Mouse (Mus musculus): Measurements from ENCODE around the gene Wdr76.

Wdr76 gene

DNA sequence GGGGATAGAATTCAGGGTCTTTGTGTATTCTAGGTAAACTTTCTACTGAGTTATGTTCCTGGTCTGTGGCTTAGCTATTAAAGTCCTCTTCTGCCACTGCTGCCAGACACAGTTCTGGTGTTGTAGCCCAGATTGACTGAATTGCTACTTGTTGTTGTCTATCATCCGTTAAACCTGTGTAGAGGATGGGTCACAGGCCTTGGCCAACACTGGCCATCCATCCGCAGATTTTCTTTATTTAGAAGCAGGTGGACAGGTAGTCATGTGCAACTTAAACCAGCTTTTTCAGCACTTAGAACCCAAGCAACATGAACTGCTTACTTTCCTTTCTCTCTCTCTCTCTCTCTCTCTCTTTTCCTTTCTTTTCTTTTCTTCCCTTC lies 1.4 kb downstream of the Wdr76 start:
- POLR2A ChIA-PET = interaction anchor here in 3 of 4 experiments (0.6 to 5.9 kb wide), 11 partner anchors 15 to 92 kb away, joined by 3 to 64 read pairs (median 3); partner anchors contain the start of genes Serf2 (in 2 of the 3) and Mfap1b (in 1 of the 3)
- CTCF ChIA-PET = interaction anchor here in 1 of 4 experiments (1.2 kb wide), 1 partner anchor 25 kb away, joined by 3 read pairs; no protein-coding TSS in a partner anchor

DNA sequence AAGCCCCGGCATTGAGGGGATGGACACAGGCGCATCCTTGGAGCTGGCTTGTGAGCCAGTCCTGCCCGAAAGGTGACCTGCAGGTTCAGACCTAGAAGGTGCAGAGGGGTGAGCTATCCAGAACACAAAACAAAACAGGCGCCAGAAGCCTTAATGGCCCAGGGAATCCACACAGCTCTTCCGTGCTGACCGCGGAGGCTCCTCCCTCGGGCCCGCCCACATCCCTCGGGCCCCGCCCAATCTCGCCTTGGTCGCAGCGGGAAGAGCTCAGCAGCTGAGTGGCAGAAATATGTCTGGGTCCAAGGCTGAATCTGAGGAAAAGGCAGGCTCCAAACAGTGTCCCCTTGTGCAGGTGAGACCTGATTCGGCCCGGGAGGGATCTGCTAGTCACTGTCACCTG lies 3.1 kb downstream of the Wdr76 start:
- ChIA-PET POLR2A (interaction anchor here in 3 of 4 experiments (0.5 to 6.4 kb wide), 44 partner anchors 8 to 609 kb away, joined by 3 to 81 read pairs (median 4); partner anchors contain the start of genes Serf2 (in 3 of the 3), Catsper2 (in 2 of the 3), Pdia3 (in 2 of the 3) and Casc4 (in 1 of the 3)), CTCF (interaction anchor here in 3 of 4 experiments (0.7 to 1.1 kb wide), 4 partner anchors 12 to 307 kb away, joined by 3 to 6 read pairs (median 4); no protein-coding TSS in a partner anchor)

DNA sequence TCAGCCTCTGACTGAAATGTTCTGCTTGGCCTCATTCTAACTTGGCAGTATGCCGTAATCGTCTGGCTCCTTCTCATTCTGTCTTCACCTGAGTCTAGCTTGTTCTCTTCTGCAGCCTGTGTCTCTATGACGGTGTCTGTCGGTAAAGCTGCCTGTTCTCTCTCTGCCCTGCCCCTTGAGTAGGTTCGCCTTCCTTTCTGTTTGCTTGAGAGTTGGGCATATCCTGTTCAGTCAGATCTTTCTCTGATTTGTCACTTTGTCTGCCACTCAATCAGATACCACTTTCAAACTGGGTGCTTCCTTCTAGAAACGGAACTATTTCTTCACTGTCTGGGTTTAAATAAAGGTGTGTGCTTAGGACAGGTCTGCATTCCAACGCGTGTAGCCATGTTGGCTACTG lies 4.9 kb downstream of the Wdr76 start:
- POLR2A ChIA-PET = interaction anchor here in 3 of 4 experiments (0.7 to 6.4 kb wide), 12 partner anchors 8 to 997 kb away, joined by 3 to 81 read pairs (median 4); partner anchors contain the start of genes Catsper2 (in 1 of the 3), Mfap1b (in 1 of the 3), Pdia3 (in 1 of the 3) and Serf2 (in 1 of the 3)
- CTCF ChIA-PET = interaction anchor here in 1 of 4 experiments (0.6 kb wide), 2 partner anchors 12 to 559 kb away, joined by 4 read pairs; no protein-coding TSS in a partner anchor

DNA sequence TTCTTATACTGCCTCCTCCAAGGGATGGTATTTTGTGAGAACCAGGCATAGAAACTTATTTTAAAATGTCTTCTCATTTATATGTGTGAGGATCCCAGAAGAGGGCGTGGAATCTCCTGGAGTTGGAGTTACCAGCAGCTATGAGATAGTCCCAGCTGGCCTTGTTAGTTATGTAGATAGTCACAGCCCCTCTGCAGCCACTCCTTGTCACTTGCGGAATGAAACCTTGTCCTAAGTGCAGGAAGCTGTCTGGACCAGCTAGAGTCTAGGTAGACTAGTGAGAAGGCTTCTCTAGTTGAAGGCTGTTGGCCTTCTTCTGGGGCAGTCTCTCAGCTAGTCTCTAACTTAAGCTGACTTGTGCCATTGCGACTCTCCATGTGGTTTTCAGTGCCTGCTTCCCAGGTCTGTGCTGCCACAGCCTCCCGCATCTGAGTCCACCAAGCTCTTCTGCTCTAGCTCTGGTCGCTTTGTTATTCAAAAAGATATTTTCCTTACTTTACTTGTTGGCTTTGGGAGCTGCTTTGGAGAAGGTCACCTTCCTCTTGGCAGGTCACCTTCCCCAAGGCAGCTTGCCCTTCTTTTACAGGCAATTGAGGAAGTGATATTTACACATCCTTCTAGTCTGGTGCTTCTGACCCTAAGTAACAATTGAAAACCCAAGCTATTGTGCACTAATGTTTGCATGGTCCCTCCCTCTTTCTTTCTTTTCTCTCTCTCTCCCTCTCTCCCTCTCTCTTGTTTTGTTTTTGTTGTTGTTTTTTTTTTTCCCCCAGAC lies 6.7 kb downstream of the Wdr76 start:
- CTCF ChIA-PET = interaction anchor here in 1 of 4 experiments (0.9 kb wide), 1 partner anchor 9 kb away, joined by 3 read pairs; no protein-coding TSS in a partner anchor
- POLR2A ChIA-PET = interaction anchor here (0.6 to 6.4 kb wide), 29 partner anchors 9 to 1425 kb away, joined by 3 to 81 read pairs (median 4); partner anchors contain the start of genes Serf2 (in 2 of the 4), Catsper2 (in 1 of the 4), Ctdspl2 (in 1 of the 4) and Lcmt2 (in 1 of the 4)

DNA sequence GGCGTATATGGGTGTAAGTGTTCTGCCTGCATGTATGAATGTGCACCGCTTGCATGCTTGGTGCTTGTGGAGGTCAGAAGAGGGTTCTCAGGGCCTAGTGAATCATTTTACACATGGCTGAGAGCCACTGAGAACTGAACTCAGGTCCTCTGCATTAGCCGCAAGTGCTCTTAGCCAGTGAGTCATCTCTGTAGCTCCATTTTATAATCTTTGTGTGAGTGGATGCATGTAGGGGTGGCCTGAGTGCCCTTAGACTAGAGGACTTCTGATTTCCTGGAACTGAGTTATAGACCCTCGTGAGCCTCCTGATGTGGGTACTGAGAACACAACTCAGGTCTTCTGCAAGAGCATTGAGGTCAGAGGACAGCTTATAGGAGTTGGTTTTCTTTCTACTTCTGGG lies 7.7 kb downstream of the Wdr76 start:
- CTCF ChIA-PET = no interaction called here
- POLR2A ChIA-PET = interaction anchor here in 3 of 4 experiments (0.6 to 6.4 kb wide), 16 partner anchors 8 to 342 kb away, joined by 3 to 81 read pairs (median 4); partner anchors contain the start of genes Serf2 (in 3 of the 3), Catsper2 (in 1 of the 3) and Pdia3 (in 1 of the 3)

DNA sequence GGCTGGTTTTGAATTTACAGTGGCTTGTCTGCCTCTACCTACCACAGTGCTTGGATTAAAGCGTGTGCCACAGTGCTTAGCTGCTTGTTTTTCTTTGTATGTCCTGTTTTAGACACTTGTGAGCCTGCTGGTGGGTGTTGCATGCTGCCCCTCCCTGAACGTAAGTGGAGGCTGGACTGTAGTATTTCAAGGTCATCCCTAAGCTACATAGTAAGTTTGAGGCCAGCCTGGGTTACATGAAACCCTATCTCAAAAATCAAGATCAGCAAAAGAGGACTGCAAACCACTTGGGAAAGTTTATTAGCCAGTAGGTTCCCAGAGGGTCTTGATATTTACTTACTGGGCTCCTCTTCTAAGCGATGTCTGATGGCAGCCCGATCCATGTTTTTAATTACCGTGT lies 11.6 kb downstream of the Wdr76 start:
- POLR2A ChIA-PET = interaction anchor here in 3 of 4 experiments (0.7 to 1.6 kb wide), 7 partner anchors 9 to 1176 kb away, joined by 3 to 13 read pairs (median 3); partner anchors contain the start of genes Mfap1a (in 1 of the 3), Mfap1b (in 1 of the 3) and Wdr76 (in 1 of the 3)
- CTCF ChIA-PET = interaction anchor here in 1 of 4 experiments (0.6 kb wide), 1 partner anchor 22 kb away, joined by 3 read pairs; no protein-coding TSS in a partner anchor

DNA sequence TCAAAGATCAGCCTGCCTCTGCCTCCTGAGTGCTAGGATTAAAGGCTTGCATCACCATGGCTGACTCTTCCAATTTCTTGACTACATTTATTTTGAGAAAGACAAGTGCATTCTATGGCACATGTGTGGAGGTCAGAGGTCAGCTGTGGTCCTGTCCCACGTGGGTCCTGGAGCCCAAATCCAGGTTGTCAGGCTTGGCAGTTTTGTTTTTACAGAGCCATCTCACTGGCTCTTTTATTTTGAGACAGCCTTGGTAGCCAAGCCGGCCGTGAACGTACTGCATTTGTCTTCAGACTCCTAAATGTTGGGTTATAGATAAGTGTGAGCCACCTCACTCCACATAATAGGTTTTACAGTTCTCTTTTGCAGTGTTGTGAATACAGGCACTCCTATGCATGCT lies 12.2 kb downstream of the Wdr76 start:
- ChIA-PET POLR2A (interaction anchor here in 3 of 4 experiments (0.6 to 1.6 kb wide), 10 partner anchors 10 to 1176 kb away, joined by 3 to 18 read pairs (median 3); partner anchors contain the start of genes Mfap1a (in 1 of the 3), Mfap1b (in 1 of the 3) and Wdr76 (in 1 of the 3)), CTCF (interaction anchor here in 1 of 4 experiments (1.1 kb wide), 1 partner anchor 42 kb away, joined by 10 read pairs; no protein-coding TSS in a partner anchor)

DNA sequence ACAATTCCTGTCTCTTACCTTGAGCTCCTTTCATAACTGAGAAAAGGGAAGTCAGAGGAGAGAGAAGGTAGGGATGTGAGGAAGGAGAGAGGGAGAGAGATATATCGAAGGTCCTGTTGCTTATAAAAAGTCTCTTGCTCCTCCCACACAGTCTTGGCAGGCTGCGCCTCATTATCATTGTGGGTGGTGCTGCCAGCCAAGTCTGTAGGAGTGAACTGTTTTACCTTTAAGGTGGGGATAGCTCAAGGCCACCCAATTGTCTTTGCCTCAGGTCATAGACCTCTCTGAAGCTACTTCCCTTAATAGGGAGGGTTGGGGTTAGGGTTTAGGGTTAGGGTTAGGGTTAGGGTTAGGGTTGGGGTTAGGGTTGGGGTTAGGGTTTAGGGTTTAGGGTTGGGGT lies 15.5 kb downstream of the Wdr76 start:
- POLR2A ChIA-PET = interaction anchor here in 3 of 4 experiments (0.5 to 5.6 kb wide), 23 partner anchors 8 to 524 kb away, joined by 3 to 81 read pairs (median 5); partner anchors contain the start of genes Serf2 (in 2 of the 3), Catsper2 (in 1 of the 3), Mfap1a (in 1 of the 3) and Pdia3 (in 1 of the 3)

DNA sequence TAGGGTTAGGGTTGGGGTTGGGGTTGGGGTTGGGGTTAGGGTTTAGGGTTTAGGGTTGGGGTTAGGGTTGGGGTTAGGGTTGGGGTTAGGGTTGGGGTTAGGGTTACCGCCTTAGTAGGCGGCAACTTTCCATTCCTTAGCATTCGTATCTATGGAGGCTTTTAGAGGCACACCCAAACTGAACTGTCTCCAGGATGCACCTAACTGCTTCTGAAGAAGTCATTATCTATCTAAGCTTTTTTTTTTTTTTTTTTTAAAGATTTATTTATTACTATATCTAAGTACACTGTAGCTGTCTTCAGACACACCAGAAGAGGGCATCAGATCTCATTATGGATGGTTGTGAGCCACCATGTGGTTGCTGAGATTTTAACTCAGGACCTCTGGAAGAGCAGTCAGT lies 16.3 kb downstream of the Wdr76 start:
- POLR2A ChIA-PET = interaction anchor here (0.6 to 5.6 kb wide), 17 partner anchors 9 to 434 kb away, joined by 3 to 81 read pairs (median 4); partner anchors contain the start of genes Catsper2 (in 1 of the 4), Hypk (in 1 of the 4), Mfap1a (in 1 of the 4) and Pdia3 (in 1 of the 4)
- CTCF ChIA-PET = interaction anchor here in 2 of 4 experiments (0.6 to 1.3 kb wide), 2 partner anchors 11 to 88 kb away, joined by 3 to 4 read pairs; no protein-coding TSS in a partner anchor

More for the DNA sequence above, 15.5 kb downstream of the Wdr76 start:
- CTCF ChIA-PET = interaction anchor here in 1 of 4 experiments (1.0 to 1.3 kb wide), 4 partner anchors 9 to 87 kb away, joined by 3 to 6 read pairs (median 3); no protein-coding TSS in a partner anchor

DNA sequence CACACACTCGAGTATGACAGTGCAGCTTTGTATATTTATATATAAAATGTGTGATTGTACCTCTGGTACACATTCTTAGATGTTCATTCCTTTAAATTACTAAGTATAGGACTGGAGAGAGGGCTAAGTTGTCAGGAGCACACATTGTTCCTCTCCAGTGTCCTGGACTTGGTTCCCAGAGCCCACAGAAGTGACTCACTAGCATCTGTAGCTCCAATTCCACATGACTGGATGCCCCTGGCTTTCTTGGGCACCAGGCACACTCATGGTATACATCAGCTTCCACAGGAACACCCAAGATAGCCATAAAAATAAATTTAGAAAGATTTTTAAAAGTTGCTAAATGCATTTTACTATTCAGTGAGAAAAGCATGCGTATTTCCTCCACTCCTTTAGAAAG lies 18.5 kb downstream of the Wdr76 start:
- POLR2A ChIA-PET = interaction anchor here (0.8 to 5.6 kb wide), 5 partner anchors 10 to 16 kb away, joined by 3 to 81 read pairs (median 3); partner anchors contain the start of genes Mfap1a (in 1 of the 4) and Wdr76 (in 1 of the 4)
- CTCF ChIA-PET = no interaction called here

DNA sequence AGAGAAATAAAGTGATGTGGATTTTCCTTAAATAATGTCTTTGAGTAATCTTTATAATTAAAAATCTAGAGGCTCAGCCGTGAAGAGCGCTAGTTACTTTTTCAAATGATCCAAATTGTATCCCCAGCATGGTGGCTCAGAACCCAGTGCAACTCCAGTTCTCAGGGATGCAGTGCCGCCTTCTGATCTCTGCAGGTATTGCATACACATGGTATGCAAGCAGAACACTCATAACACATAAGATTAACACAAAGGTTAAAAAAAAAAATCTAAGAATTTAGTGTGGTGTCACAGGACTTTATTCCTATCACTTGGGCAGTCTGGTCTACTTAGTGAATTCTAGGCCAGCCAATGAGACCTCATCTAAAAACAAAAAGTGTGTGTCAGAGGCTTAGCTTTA lies 38.3 kb downstream of the Wdr76 start:
- ChIA-PET CTCF (interaction anchor here in 2 of 4 experiments (0.6 to 1.6 kb wide), 2 partner anchors 12 to 21 kb away, joined by 3 to 5 read pairs; no protein-coding TSS in a partner anchor), POLR2A (interaction anchor here in 3 of 4 experiments (0.6 to 2.3 kb wide), 3 partner anchors 12 to 281 kb away, joined by 3 to 6 read pairs (median 4); no protein-coding TSS in a partner anchor)

DNA sequence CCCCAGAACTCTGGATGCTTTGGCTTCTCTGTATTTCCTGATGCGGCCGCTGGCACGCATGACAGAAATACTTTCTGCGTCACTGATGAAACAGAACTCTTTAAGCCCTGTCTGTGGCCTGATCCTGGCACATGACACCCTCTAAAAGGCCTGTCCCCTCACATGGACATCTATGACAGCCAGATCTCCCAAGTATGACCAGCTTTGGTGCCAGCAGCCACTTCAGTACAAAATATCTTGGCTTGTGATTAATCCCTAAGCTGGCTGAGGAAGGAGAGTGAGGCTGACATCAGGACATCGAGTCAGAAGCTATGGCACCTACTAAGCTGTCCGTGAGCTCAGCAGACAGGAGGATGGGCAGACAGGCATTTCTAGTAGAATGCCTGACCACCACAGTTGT lies 43.1 kb downstream of the Wdr76 start:
- CTCF ChIA-PET = no interaction called here
- POLR2A ChIA-PET = interaction anchor here in 1 of 4 experiments (1.6 kb wide), 1 partner anchor 92 kb away, joined by 4 read pairs; no protein-coding TSS in a partner anchor

DNA sequence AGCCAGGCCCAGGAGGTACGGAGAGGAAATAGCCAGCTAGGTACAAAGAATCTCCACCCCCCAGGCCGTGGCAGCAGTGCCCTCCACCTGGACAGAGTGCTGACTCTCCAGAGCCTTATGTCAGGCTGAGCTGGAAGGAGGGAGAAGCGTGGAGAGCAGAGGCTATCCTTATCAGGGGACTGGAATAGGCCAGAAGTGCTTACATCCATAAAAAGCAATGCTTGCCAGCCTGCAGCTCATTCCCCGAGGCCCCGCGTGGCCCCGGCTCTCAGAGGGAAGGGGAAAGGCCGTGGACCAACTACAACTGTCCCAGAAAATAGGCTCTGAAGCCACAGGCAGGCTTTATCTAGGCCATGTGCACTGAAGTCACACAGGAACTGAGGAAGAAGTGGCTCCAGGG lies 44.7 kb downstream of the Wdr76 start:
- ChIA-PET CTCF (interaction anchor here in 1 of 4 experiments (0.7 kb wide), 1 partner anchor 1137 kb away, joined by 3 read pairs; no protein-coding TSS in a partner anchor), POLR2A (interaction anchor here in 3 of 4 experiments (0.6 to 2.2 kb wide), 7 partner anchors 8 to 123 kb away, joined by 3 to 6 read pairs (median 3); no protein-coding TSS in a partner anchor)

DNA sequence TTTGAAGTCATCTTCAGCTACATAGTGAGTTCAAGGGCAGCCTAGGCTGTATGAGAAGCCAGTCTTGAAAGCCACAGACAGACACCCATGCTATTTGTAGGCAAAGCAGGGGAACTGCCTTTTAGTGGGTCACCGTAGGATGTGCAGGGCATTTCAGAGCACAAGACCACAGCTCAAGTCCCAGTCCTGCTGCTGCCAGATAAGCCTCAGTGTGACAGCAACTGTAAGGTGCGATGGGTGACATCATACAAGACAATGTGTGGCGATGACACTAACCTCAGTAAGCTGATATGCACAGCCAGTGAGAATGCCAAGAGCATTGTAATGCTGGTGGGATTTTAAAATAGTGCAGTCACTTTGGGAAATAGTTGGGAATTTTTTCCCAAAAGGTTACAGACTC lies 56.6 kb downstream of the Wdr76 start:
- POLR2A ChIA-PET = no interaction called here
- CTCF ChIA-PET = no interaction called here

DNA sequence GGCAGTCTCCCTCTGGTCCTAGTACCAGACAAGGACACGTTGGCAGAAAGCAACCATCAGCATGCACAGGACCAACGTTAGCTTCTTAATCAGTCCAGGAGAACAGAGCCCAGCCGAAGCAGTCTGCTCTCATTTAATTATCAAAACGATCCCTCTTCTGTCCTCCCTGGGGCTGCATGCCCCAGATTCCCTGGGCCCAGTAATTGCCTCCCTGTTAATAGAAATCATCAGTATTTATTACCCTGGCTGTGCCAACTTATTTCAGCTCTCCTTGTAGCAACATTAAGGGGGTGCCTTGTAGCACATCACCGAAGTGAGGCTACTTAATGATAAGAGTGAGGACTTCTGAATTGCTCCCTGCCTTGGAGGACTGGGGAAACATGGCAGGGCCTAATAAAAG lies 59.4 kb downstream of the Wdr76 start:
- ChIA-PET CTCF (no interaction called here), POLR2A (interaction anchor here in 2 of 4 experiments (0.7 to 1.8 kb wide), 6 partner anchors 8 to 262 kb away, joined by 3 to 4 read pairs (median 3); no protein-coding TSS in a partner anchor)

DNA sequence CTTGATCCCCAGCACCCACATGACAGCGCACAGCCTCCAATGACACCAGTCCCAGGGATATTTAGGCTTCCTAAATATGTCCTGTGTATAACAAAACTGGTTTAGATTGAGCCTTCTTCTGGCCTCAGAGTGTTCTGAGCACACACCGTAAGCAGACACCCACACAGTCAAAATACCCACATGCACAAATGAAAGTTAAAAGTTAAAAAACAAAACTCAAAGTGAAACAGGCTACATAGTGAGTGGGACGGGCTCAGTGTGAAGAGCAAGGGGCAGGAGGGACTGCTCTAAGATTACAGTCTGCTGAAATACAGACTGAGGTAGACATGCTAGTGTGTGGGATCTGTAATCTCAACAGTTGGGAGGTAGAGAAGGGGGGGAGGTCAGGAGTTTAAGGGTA lies 63.5 kb downstream of the Wdr76 start:
- CTCF ChIA-PET = interaction anchor here in 1 of 4 experiments (0.5 kb wide), 1 partner anchor 395 kb away, joined by 3 read pairs; no protein-coding TSS in a partner anchor
- POLR2A ChIA-PET = no interaction called here

DNA sequence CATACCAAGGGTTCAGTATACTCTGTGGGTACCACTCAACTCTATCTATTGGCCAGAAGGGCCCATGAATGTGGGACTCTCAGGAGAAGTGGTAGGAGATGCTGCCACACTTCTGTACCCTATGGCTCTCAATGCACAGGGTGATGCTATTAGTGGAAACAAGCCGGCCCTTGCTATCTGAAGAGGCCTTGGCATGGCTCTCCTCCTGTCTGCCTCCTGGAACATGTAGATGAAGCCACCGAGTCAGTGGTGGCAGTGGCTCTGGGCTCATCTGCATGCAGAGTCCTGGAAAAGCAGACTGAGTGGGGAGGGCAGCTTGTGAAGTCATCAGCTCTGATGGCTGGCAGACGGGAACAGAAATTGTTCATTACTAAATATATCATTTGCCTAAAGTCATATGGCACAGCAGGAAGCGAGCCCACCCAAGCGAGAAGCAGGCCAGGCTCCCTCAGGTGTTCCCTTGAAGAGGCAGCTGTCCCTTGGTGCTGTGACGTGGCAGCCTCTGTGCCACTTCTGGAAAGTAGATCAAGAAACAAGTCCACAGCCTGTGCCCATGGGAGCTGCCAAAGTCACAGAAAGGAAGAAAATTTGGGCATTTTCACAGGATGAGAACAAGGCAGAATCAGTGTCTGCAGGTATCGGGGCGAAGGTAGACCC lies 64.6 kb downstream of the Wdr76 start:
- ChIA-PET POLR2A (interaction anchor here in 3 of 4 experiments (1.0 to 1.5 kb wide), 4 partner anchors 17 to 296 kb away, joined by 3 to 4 read pairs (median 3); partner anchors contain the start of gene Casc4 (in 1 of the 3)), CTCF (interaction anchor here in 3 of 4 experiments (0.6 to 1.4 kb wide), 7 partner anchors 16 to 235 kb away, joined by 3 to 8 read pairs (median 4); partner anchors contain the start of gene Frmd5 (in 1 of the 3))

Measured in embryonic stem cell, embryonic (primary cell).